Mouse (Mus musculus): ENCODE measurements around the gene Acox3.

Acox3 gene

DNA sequence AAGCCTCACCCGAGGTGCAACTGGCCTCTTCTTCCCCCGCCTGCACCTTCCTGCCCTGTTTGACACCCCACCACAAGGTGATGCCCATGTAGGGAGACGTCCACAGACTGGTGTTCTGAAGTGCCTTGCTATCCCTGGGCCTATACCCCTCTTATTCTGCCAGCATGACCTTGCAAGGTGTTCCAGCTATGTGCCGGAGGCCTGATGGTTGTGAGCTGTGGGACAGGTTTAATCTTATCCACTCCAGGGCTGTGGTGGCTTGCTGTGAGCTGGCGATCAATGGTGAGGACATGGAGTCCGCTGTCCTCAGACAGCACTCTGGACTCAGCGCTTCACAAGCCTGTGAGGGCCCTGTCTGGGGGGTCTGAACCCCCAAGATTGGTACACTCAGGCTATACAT, 27.5 kb downstream of the Acox3 start:
- DNase-seq (ENCODE audit: extremely low spot score, low spot score): no peak

DNA sequence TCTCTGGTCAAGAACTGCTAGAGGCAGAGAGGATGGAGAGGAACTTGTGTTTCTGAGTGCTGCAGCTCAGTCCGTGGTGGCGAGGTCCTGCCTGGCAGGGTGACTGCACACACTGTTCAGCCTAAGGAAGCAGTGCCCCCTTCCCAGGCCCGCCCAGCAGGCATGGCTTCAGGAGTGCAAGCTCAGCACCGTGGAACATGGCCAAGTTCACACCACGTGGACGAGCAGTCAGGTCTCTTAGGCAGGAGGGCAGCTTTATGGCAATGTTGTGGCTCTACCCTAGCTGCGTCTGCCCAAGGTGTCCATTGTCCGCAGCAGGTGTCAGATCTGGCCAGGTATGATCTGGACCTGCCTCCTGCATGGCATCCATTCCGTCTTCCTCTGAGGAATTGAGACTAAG, 28.3 kb downstream of the Acox3 start:
- no peak for DNase-seq (ENCODE audit: extremely low spot score, low spot score)

DNA sequence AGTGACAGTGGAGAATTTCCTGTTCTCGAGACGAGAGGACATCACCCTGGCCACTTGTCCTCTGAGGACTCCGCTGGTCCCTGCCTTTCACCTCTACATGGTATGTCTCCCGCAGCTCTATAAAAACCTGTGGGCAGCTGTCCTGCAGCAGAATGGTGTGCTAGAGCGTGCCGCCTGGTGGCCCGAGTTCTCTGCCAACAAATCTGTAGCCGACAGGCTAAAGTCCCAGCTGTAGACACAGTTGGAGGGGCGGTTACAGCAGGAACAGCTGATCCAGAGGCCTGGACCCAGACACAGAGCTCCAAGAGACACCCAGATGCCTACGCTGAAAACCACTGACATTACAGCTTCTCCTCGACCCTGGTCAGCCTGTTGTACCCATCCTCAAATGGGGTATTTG, 29.1 kb downstream of the Acox3 start:
- no peak for DNase-seq (ENCODE audit: extremely low spot score, low spot score)

DNA sequence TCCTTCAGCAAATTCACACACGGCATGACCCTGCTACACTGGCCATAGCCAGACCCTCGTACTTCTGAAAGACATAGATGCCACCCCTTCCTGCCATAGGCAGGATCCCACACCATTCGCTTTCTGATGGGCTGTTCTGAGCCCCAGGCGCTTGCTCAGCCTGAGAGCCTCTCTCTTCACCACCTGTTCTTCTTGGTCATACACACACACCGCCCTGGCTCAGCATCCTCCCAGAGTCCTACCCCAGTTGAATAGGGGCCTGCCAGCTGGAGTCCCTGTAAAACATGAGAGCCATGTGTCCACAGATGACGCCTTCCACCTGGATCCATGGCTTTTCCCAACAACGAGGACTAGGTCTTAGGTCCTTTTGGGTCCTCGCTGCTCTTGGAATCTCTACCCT, 29.9 kb downstream of the Acox3 start:
- no peak for DNase-seq (ENCODE audit: extremely low spot score, low spot score)

DNA sequence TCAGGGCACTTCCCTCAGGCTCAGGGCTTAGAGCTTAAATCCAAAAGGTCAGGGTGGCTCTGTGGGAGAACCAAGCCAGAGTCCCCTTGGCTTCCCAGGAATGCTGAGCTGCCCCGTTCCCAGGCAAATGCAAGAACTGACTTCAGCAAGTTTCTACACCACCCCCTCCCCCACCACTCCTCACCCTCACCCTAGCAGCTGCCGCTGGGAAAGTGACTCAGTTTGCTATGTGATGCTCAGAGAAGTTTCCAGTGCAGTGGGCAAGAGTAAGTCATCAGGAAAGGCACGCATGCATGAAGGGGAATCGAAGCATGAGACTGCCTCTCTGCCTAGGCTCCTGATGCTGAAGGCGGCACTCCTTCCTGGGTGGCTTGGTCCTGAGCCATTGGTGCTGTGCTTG, 34.1 kb downstream of the Acox3 start:
- DNase-seq (ENCODE audit: extremely low spot score, low spot score): no peak

DNA sequence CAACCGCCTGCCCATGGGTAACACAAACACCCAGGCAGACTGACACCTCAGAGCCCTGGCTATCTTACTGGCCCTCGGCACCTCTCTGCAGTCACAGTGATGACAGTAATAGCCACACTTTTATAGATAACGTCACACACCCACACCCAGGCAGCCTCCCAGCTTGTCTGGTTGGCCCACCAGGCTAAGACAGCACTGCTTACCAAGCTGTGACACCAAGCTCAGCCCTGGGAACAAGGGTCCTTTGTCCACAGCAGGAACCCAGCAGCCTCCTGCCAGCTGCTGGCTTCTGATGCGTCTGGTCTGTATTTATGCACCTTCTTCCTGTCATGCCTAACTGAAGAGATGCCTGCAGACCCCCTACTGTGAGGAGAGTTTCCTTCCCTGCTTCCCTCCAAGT, 38.3 kb downstream of the Acox3 start:
- peak; percentile 22 for DNase-seq (ENCODE audit: extremely low spot score, low spot score)

DNA sequence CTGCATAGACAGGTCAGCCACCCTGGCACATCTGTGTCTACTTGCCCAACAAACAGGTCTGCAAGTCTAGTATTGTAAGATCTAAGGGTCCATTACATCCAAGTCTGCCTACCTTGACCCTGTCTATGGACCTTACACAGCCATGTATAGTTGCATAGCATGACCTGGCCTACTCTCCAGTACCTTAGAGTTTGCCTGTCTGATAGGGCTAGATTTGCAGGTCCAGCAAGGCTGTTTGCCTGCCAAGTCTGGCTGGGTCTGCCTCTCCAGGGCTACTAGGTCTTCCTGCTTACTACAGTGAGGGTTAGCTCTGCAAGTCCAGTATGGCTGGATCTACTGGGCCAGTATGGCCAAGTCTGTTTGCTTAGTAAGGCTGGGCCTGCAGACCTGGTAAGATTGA, 41.0 kb downstream of the Acox3 start:
- DNase-seq (ENCODE audit: extremely low spot score, low spot score): no peak

DNA sequence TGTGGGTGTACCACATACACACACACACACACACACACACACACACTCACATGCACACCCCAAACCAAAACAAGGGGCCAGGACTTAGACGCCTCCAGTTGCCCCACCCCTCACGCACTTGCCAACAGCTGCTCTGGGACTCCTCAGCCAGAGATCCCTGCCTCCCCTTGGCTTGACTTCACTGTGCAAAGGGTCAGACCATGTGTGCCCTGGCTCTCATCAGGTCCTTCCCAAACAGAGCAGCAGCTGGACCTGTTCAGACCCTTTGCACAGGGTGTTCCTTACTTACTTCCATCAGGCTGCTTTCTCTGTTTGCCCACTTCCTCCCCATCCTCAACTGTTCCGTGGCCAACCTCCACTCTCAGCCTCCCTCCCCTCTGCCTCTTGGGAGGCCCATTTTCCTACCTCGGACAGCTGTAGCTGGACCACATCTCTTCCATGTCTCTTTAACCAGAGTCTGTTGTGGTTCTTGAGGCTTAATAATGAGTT, 42.0 kb downstream of the Acox3 start:
- no peak for DNase-seq (ENCODE audit: extremely low spot score, low spot score)

DNA sequence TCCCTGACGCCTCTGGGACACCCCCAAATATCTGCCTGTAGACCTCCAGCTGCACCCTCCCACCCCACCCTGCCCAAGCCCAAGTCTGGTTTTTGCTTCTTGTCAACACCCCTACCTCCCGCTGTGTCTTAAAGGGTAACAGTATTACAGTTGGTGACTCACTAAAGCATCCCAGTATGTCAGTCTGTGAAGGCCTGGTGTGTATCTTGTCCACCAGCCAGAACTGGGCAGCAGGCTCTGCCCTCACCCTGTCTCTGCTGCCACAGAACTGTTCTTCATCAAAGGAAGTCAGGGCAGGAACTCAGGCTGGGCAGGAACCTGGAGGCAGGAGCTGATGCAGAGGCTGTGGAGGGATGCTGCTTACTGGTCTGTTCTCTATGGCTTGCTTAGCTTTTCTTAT, 43.6 kb downstream of the Acox3 start:
- no peak for DNase-seq (ENCODE audit: extremely low spot score, low spot score)

DNA sequence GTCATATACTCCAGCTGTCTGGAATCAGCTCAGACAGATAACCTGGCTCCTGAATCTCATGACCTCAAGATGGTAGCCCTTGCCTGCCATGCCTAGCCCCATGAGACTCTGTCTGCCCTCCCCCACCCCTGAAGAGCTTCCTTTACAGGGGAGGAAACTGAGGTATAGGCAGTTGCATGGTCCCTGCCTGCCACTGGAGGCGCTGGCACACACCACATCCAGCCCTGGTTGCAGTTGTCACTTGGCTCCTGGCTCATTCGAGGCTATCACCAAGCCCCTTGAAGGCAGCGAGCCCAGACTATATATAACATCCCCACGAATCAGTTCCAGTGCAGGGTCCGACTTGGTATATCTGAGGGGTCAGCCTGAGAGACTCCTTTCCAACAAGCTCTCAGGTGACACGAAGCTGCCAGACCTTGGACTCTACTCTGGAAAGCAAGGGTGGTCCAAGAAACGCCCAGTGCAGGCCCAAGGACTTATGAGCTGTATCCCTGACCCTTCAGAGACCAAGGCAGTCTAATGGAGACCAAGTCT, 44.5 kb downstream of the Acox3 start:
- no peak for DNase-seq (ENCODE audit: extremely low spot score, low spot score)

DNA sequence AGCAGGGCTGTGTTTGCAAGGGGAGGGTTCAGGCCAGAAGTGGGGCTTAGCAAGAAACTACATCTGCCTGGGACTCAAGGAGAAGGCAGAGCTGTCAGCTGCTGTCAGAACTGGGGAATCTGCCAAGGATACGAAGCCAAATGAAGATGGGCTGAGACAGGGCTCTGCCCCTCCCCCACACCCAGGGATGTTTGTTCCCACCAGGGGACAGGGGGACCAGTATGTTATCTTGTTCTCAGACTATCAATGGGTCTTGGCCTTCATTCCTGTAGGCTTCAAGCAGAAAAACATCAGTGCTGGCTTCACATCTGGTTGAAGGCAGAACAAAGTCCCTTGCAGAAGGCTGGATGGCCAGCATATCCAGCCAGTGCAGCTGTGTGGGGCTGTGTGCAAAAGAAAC, 45.8 kb downstream of the Acox3 start:
- no peak for DNase-seq (ENCODE audit: extremely low spot score, low spot score)

DNA sequence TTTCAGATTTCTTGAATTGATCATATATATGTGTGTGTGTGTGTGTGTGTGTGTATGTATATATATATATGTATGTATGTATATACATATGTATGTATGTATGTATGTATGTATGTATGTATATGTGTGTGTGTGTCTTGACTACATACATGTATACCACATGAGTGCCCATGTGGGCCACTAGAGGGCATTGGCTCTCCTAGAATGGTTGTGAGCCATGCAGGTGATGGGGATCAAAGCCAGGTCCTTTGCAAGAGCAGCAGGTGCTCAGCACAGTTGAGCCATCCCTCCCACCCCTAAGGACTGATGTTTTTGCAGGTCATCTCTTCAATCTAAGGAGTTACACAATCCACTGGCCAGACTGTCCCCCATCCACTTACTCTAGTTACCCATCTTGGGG, 46.5 kb downstream of the Acox3 start:
- DNase-seq (ENCODE audit: extremely low spot score, low spot score): no peak

DNA sequence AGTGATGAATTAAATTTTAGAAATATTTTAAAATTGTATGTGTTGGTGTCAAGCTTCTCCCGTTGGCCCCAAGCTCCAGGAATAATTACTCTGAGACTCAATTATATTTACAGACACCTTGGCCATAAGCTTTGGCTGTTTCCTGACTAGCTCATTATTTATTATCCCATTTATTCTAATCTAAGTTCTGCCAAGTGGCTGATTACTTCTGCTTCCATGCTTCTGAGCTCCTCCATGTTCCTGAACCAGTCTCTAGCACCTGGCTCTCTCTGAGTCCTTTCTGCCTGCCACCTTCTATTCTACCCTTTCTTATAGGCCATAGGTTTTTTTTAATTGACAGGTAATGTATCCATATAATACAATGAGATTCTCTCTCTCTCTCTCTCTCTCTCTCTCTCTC, 47.9 kb downstream of the Acox3 start:
- no peak for DNase-seq (ENCODE audit: extremely low spot score, low spot score)

DNA sequence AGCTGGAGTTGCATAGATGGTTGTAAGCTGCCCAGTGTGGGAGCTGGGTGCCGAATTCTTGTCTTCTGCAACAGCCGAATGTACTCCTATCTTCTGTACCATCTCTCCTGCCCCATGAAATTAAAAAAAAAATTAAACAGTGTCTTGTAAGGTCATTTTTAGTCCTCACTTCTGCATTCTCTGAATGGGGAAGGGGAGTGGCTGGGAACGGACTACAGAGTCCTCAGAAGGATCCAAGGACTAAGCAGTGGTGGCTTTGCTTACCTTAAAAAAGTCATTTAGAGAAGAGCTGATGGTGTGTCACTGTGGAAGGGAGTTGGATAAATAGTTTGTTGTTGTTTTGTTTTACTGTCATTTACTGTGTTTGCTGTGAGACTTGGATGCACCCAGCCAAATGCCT, 48.4 kb downstream of the Acox3 start:
- no peak for DNase-seq (ENCODE audit: extremely low spot score, low spot score)

DNA sequence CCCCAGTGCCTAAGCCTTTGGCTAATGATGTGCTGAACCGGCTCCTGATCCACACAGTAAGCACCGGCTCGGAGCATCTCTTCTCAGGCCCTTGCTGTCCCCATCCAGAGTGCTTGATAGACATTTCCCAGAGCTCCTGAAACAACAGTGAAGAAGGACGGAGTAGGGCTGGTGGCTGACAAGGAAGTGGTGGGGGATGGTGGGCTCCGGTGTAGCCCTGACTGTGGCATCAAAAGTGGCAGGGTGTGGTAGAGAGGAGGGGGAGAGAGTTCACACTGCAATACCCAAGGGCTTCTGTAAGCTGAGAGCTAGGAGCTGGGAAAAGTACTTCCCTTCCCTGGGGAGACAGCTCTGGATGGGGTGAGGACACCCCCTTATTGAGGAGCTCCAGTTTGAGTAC, 48.9 kb downstream of the Acox3 start:
- no peak for DNase-seq (ENCODE audit: extremely low spot score, low spot score)

DNA sequence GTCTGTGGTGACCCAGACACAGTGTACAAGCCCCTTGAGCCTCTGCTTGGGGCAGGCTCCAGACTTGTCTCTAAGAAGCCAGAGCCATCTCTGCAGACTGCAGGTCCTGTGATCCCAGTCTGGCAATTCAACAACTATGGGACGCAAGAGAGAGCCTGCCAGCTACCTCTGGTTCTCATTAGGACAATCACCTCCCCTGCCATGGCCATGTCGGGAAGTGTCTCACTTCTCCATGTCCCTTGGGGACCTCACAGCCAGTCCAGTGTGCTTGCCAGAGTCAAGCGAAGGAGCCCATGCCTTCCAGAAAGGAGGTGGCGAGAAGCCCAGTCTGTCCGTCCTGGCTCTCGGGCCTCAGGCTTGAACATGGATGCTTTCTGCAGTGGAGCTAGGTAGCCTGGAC, 50.0 kb downstream of the Acox3 start:
- DNase-seq (ENCODE audit: extremely low spot score, low spot score): no peak

DNA sequence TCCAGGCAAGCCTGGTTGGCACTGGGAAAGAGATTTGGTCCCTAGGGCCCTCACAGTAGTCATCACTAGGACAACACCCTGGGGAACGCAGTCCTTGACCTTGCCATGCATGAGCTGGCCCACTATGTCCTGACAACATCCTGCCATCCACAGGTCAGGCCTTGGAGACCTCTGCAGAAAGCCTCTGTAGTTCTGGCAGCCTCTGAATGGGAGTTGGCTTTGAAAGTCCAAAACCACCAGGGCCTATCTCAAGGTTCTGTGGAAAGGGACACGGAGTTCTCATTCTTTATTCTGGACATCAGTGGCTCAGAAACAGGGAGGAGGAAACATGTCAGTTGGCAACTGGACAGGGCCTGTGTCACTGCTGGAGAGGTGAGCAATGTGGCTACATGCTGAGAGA, 53.2 kb downstream of the Acox3 start:
- no peak for DNase-seq (ENCODE audit: extremely low spot score, low spot score)

DNA sequence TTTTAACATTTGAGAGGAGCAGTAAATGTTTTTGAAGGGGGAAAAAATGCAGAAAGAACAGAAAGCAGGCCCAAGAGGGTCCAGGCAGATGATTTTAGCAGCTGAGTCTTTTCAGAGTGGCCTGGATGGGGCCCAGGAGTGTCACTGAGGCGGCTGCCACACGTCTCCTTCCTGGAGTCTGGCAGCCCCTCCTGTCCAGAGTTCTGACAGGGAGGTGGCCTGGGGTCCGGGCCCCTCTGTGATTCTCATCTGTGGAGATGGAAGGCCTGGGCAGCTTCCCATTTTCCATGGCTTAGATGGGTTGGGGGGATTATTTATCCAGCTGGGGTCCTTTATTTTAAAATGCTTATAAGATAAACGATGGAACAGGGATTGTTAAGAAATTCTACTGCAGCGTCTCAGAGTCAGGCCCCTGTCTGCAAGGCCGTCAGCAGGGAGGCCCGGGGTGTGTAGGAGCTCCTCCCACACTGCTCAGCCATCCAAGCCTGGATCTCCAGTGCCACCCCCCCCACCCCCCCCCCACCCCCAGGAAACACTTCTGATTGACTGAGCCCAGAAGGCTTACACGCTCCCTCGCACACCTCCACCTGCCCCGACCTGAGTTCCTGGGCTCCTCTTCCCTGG, 59.2 kb downstream of the Acox3 start:
- no peak for DNase-seq (ENCODE audit: extremely low spot score, low spot score)

DNA sequence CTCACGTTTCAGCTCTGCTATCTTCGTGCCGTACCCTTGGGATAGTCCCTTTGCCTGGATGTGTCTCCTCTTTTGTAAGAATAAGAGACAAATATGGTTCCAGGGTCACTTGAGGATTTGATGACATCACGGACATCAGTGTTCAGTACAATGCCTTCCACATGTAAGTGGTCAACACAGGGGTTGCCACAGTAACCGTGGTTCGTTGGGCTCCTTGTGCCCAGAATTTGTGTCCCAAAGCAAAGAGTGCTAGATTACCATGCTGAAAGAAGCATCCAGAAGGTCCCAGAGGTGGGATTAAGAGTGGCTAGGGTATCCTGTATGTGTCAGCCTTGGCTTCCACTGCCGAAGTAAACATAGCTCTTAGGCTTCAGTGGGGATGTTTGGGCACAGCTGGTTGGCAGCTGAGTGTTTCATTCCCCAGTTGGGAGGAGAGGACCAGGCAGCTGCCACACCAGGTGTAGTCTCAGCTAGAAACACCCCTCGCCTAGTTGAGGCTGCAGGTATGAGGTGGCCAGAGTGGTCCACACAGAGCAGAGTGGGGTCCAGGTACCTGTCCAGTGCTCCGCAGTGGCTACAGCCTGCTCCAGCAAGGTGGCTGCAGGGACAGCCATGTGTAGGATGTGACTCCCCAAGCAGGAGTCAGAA, 60.7 kb downstream of the Acox3 start:
- no peak for DNase-seq (ENCODE audit: extremely low spot score, low spot score)

DNA sequence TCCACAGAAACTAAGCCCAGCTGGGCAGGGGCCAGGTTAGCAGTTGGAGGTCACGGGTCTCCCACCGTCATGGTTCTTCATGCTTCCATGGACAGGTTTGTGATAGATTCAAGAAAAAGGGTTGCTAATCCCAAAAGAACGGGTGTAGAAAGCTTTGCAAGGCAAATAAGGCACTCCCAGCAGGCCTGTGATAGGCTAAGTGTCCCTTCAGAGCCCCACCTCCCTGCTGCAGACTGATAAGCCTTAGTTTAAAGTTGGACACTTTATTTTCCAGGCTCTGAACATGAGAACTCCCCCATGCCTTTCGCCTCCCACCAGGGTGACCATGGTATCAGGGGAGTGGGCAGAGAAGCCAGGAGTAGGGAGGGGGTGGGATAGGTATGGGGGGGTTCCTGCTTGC, 61.2 kb downstream of the Acox3 start:
- DNase-seq (ENCODE audit: extremely low spot score, low spot score): no peak

DNA sequence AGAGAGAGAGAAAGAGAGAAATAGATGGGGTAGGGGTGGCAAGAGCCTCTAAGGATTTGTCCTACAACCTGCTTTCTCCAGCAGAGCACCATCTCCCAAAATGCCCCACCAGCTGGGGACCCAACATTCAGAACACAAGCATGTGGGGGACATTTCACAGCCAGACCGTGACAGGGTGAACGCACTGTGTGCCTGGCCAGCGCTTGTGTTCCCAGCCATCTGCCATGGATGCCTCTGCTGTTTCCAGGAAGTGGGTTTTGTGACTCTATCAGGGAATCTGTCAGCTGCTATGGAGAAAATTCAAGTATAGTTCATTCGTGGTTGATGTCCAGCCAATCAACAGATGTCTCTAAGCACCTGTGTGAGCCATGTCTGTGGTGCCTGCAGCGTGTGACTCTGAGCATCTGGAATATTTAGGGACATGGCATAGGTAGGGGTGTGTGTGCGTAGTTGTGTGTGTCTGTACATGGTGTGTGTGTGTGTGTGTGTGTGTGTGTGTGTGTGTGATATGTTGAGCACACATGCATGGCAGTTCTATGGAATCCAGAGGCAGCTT, 63.2 kb downstream of the Acox3 start:
- DNase-seq (ENCODE audit: extremely low spot score, low spot score): no peak

DNA sequence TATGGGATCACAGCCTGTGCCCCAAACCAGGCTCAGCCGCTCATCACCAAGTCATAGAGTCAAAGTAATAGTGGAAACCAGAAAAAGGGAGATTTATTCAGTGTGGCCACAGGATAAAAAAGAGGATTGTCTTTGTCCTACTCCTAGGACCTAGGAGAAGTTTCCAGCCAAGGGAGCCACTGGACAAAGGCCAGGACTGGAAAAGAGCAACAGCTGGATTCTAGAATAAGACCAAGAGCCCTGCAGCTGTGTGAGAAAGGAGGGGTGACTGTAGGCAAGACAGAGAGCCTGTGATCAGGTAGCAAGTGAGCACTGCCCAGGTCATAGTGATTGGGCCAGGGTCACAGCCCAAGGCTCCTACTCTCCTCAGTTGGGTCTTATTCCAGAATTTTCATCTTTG, 64.1 kb downstream of the Acox3 start:
- DNase-seq (ENCODE audit: extremely low spot score, low spot score): no peak

DNA sequence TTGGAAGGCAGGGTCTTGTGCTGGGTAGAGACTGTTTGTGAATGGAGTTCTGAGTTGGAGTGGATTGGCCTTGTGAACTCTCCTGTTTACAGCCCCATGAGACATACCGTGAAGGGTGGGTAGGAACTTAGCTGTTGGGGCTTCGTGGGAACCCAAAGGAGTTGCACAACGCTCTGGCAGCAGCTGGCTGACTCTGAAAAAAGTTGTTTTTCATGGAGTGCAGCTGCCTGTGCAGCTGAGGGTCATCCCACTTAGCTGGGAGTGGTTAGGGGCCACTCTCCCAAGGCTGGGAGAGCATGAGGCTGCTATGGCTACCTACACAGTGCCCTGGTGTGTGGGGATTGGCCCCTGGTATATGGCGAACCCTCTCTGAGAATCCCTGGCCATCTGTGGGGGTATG, 64.7 kb downstream of the Acox3 start:
- DNase-seq (ENCODE audit: extremely low spot score, low spot score): no peak
